Mouse (Mus musculus): ENCODE results near the gene Gm49333.

Gm49333 gene

DNA sequence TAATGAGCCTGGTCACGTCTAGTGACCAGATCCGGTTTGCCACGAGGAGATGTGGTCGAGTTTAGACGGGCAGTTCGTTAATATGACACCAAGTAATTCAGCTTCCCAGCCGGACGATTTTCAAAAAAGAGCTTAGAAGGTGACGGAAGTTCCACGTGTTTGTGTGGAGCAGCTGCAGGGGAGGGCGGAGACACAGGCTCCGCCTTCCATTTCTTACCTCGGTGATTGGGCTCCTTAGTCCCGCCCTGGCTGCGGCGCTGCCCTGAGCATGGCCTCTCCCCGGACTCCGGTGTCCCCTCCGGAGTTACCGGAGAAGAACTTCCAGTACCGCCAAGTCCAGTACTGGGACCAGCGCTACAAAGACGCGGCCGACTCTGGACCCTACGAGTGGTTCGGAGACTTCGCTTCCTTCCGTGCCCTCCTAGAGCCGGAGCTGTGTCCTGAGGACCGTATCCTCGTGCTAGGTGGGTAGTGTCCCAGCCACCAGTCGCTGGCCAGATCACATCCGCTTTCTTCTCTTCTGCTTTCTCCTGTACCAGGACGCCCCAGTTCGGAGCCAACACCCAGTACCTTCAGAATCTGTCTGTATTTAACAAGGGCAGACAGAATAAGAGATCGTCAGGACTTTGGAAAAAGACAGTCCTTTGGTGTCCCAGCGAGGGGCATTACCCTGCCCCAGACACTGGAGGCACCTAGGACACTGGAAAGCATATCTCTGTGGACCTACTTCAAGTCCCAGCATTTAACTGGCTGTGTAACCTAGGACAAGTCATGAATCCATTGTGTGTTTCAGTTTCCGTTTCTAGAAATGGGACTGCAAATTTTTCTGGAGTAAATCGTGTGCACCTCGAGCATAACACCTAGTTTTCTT lies at the start of gene Gm49333, which contains the start of the genes Eef1akmt4 and Alg3:
Gm49333 (plus strand) TSS at position 254 of the 871 bp plus-strand sequence.
Eef1akmt4 (plus strand) TSS at position 237 of the 871 bp plus-strand sequence.
Alg3 (minus strand) TSS at position 379 of the 871 bp plus-strand sequence.
- peak; percentile 80 for DNase-seq (ENCODE audit: low read depth, low spot score)

DNA sequence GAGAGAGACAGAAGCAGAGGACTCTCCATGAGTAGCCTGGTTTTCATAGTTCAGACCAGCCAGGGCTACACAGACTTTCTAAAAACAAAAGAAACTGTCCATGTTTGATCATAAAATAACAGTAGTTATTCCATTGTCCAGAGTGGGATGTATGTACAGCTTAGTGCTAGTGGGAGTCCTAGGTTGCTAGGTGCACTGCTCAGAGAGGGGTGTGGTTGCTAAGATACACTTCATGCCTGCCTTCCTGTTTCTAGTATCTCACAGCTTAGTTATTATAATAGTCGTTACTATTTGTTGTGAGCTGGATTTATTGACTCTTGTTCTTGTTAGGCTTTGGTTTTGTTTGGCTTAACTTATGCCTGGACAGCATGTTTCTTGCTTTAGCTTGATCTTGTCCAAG lies 46.3 kb upstream of the Gm49333 start:
- no peak for DNase-seq (ENCODE audit: low read depth, low spot score)

DNA sequence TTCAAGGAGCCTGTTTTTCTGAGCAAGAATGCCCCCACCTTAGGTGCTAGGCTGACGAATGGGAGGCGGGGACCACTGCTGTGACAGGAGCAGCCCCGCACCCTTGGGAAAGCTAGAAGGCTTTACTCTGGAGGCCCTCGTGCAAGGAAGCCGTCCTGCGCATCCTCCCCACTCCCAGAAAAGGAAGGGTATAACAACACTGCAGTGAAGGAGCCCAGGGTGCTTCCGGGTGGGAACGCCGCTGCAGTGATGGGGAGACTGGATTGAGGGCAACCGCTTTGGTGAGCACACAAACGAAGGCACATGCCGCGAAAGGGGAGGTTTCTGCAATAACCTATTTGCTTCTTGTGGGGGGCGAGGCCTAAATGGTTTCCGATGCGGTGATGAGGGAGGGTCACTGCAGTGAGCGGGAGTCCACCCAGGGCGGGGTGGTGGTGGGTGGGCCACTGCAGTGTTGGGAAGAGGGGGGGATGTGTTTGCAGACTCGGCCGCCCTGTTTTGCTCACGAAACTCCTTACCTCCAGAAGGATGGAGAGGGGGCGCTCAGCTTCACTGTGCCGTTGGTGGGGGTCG lies 22.0 kb upstream of the Gm49333 start, which contains the start of gene Vwa5b2:
Vwa5b2 (plus strand) TSS at position 106 of the 573 bp plus-strand sequence.
- DNase-seq (ENCODE audit: low read depth, low spot score) = no peak

GRCm38 (mm10) chr16:20589939-20590679 lies 21.3 kb upstream of the Gm49333 start:
- DNase-seq (ENCODE audit: low read depth, low spot score) = no peak

- DNase-seq (ENCODE audit: low read depth, low spot score) = no peak
Observed at GRCm38 (mm10) chr16:20590680-20591038, 20.8 kb upstream of the Gm49333 start.

DNA sequence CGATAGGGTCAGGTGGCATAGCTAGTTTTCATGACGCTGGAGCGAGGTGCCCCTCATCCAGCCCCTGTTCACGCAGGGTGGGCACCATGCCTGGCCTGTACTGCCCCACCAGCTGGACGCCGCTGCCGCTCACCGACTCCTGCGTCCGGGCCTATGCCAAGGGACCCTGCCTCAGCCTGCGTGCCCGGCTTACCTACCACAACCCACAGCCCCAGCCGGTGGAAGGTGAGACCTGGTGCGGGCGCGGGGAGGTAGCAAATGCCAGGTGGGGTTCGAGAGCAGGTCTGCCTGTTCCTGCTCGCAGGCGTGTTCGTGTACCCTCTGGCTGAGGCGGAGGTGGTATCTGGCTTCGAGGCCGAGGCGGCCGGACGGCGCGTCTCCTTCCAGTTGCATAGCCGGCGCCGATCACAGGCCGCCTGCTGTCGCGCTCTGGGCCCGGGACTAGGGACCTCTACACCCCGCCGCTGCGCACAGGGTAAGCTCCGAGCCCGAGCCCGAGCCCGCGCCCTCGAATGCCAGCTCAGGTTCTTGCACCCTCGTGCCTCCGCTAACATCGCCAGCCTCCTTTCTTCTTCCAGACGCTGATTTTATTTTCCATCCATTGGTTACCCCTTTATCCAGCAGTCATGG lies 20.2 kb upstream of the Gm49333 start:
- DNase-seq (ENCODE audit: low read depth, low spot score) = no peak

- DNase-seq (ENCODE audit: low read depth, low spot score) = no peak
Observed at GRCm38 (mm10) chr16:20595060-20595673, 16.2 kb upstream of the Gm49333 start.

- DNase-seq (ENCODE audit: low read depth, low spot score) = no peak
Observed at GRCm38 (mm10) chr16:20595737-20596136, 15.7 kb upstream of the Gm49333 start.

GRCm38 (mm10) chr16:20596687-20597441 lies 14.5 kb upstream of the Gm49333 start:
- no peak for DNase-seq (ENCODE audit: low read depth, low spot score)

- DNase-seq (ENCODE audit: low read depth, low spot score) = no peak
Observed at GRCm38 (mm10) chr16:20600511-20600910, 10.9 kb upstream of the Gm49333 start.

DNA sequence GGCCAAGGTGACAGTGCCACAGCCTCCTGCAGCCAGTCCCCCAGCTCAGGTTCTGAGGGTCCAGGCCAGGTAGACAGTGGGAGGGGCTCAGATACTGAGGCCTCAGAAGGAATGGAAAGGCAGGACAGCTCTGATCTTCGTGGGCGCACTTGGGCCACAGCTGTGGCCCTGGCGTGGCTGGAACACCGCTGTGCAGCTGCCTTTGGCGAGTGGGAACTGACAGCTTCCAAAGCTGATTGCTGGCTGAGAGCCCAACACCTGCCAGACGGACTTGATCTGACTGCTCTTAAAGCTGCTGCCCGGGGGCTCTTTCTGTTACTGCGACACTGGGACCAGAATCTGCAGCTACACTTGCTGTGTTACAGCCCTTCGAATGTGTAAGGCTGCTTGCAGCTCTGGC lies 6.7 kb upstream of the Gm49333 start:
- DNase-seq (ENCODE audit: low read depth, low spot score) = no peak

DNA sequence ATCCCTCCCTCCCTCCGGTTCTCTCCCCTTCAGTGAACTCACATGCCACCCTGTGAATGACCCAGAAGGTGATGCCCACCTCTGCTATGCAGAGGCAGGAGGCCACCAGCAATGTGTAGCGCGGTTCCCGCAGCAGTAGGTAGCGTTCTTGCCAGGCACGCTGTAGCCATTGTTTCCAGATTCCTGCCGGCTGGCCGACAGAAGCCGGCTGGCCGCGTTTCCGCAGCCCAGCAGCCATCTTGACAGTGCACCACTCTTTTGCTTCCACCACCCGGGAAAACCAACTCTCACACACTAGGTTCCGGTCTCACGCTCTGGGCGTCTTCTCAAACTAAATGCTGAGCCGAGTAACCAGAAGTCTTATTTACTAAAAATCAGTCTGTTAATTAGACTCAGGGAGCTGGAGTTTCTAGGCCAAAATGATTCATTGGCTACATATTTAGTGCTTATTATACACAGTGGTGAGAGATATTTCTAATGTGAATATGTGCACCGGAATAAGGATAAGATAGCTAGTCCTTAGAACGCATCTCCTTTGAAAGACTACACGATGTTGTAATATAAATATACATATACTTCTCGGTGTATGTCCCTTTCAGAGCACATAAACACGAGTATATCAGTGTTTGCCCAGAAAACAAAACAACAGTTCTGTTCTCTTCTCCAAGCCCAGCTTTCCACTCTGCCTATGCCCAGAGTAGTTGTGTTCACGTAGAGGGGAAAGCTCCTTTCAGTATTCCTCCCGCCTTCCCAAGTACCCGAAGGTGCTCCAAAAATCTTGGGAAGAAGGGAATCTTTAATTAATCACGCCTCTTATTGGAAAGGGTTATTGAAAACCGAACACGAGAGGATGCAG lies 681 bp upstream of the Gm49333 start:
- DNase-seq (ENCODE audit: low read depth, low spot score) = peak; percentile 75

- DNase-seq (ENCODE audit: low read depth, low spot score) = peak; percentile 29
Observed at GRCm38 (mm10) chr16:20619541-20620398, 8.4 kb downstream of the Gm49333 start.

- no peak for DNase-seq (ENCODE audit: low read depth, low spot score)
Observed at GRCm38 (mm10) chr16:20620399-20620735, 9.0 kb downstream of the Gm49333 start.

DNA sequence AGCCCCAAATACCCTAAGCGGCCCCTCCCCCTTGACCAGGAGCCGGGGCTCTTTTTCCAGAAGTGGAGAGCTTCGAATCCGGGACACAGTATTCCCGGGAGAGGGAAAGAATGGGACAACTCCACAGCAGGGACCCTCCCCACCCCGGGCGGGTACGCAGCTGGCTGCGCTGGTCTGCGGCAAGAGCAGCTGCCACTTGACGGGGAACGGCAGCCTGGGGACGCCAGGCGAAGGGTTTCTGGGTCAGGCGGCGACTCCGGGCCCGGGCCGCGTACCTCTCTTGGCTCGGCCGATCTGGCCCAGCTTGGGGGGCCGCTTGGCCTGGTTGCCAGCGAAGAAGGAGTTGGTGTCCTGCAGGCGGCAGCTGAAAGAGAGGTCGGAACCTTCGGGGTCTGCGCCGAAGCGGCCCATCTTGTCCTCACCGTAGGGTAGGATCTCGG lies 9.4 kb downstream of the Gm49333 start:
- DNase-seq (ENCODE audit: low read depth, low spot score) = no peak

GRCm38 (mm10) chr16:20621191-20621990 lies 10.0 kb downstream of the Gm49333 start, which contains the start of gene Camk2n2:
TSS of gene Camk2n2 (minus strand) at chr16:20621287.
- DNase-seq (ENCODE audit: low read depth, low spot score) = no peak

- DNase-seq (ENCODE audit: low read depth, low spot score) = peak; percentile 46
Observed at GRCm38 (mm10) chr16:20621991-20622685, 10.7 kb downstream of the Gm49333 start.
